Mouse (Mus musculus) 416B (cell line): Measurements from ENCODE around the gene Abcd3.
"Not testable (repeated sequence)": the region's sequence is repeated elsewhere in the genome, so short reads cannot be mapped to it uniquely, and the experiment has no call there.

Experiments used
- DNase-seq: peaks from one replicate; pipeline ENCODE4 v3.0.0; 2011; ENCODE audit warnings: low read depth

Gene Abcd3

DNA sequence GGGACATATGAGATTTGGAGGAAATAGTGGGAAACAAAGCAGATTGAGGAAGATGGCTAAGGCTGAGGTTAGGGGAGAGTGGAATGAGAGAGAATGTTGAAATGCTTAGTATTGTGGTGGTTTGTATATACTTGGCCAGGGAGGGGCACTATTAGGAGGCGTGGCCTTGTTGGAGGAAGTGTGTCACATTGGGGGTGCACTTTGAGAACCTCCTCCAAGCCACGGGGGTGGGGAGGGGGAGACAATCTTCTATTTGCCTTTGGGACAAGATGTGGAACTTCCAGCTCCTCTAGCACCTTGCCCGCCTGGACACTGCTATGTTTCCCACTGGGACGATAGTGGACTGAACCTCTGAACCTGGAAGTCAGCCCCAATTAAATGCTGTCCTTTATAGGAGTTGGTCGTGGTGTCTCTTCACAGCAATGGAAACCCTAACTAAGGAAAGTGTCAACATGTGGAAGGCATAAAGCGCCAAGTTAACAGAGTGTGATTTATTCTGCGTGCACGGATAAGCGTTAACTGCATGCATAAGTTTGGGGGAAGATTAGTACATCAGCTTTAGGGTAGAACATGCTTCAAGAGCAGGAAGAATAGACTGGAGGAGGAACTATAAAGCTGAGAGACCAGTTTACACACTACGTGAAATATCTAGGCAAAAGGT lies 3.8 kb upstream of the Abcd3 start:
- DNase-seq = peak; percentile 39

DNA sequence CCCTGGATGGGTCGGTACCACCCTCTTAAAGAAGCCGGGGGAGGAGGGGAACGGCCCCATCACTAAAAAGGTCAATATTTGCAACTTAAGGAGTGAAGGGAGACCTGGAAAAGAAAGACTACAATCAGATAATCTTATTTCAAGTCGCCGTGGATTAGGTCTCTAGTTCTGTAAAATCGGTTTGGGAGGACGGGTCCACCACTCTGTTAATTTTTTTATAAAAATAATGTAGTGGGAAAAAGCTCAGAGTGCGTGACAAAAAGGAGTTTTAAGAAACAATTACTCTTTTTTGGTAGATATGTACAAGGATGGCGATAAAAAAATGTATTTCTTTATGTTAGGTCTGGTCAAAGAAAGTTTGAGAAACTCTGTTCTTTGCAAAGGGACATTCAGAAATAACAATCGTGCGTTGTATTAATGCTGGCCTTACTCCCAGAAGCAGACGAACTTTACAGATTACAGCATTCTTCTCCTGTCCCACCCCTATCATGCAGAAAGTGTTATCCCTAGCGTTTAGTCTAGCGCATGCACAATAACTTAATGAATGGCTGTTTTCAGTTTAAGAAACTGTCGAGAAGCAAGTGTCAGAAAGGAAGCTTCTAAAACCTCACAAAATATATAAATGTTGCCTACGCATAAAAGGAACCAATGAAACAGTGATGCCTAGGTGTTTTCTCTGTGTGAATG lies 590 bp upstream of the Abcd3 start:
- DNase-seq = peak; percentile 14

DNA sequence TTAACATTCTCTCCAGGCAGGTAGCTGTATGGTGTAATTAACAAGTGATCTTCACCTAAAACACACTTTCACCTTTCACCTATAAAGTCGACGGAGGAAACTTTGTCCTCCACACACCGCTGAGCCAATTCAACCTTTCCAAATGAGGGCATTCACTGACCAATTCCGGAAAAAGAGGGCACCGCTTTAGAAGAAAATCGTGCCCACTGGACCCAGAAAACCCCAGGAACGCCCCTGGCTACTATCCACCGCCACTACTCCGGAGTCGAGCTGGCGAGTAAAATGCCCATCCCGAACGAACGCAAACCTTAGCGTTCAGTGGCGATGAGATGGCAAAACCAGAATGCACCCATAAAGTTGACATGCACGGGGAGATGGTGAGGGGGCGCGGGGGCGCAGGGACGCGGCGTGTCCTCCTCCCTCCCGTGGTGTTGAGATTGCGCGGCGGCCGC lies 663 bp downstream of the Abcd3 start:
- DNase-seq = peak; percentile 41

DNA sequence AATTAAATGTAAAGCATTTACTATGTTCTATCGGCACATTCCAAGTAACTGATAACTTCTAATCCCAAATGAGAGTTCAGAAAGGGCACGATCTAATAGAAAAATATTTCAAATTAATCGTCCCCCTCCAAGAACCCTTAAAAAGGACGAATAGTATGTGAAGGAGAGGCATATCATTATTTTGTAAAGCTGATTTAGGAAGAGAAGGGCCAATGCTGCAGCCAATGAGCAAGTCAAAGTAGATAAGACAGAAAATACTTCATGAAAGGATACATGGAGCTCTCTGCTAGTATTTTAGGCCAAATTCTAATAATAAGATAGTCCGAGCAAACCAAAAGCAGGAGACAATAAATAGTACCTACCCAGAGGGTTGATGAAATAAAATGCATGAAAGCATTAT lies 1.3 kb downstream of the Abcd3 start:
- peak; percentile 15 for DNase-seq

DNA sequence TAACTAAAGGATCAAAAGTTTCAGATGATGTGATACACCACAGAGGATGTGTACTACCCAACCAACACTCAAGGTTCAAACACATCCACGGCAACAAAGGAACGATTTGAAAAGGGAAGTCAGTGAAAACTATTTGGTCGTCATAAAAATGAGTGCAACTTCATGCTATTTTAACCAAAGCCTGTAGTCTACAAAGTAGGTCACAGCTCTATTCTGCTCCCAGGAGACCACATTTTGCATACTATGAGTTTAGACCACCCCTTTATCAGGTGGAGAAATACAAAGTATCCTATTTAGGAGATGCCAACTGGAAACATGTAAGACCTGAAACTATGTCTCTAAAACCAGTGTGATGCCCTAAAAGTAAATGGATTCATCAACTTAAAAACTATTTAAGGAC lies 6.9 kb downstream of the Abcd3 start:
- no peak for DNase-seq

DNA sequence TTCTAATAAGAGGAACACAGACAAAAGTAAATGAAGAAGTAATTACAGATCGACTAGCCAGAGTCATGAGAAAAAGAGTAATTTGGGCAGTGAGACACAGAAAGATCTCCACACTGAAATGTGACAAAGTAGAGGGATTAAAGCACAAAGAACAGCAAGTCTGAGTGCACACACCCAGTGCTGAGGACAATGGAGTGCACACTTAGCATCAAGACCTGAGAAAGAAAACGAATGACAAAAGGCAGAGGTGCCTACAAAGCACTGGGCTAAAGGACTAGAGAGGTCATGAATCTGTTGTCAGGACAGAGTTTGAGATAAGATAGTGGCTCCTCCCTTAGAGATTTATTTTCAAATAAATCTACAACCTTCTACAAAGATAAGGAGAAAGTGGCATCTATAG lies 20.9 kb downstream of the Abcd3 start:
- DNase-seq = no peak

DNA sequence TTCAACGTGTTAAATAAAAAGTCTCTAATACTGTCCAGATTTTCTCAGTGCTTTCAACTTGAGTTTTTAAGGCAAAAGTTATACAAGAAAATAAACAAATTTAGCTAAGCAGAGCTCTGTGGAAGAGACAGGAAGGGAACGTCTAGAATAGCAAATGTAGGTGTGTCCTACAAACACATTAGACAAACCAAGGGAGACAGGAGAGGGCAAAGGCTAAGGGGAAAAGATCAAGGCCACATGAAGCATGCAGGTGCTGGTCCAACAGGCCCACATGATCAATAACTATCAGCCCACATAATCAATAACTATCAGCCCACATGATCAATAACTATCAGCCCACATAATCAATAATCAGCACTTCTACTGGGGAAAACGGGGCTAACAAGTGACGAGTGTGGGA lies 22.9 kb downstream of the Abcd3 start:
- no peak for DNase-seq

DNA sequence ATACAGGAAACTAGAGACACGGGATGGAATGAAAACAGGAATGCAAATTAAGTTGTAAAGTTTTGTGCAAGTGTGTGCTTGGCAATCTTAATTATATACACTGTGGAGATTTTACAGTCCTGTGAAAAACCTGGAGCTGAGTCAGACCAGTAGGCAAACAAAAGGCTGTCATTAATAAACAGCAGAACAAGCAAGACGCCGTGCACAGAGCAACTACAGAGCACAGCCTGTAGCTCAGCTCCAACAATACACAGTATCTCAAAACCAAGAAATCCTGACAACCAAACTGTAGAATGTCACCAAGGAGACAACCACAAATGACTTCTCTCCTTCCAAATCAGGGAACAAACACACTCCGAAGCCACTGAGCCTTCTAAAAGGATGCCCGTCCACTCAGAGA lies 24.7 kb downstream of the Abcd3 start:
- no peak for DNase-seq

DNA sequence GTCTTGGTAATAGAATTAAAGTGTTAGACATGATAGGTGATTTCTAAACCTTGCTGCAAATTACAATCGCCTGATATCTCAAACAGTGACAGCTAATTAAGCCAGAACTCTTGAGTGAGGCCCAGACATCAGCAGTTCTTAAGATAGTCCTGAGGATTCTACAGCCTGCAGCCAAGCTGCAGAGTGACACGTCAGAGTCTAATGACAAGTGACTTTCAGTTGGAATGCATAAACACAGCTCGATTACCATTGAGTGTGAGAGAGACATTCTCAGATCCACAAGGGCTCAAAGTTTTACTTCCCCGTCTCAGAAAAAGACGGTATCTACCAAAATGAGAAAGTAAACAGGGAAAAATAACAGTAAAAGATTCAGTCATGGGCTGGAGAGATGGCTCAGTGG lies 25.3 kb downstream of the Abcd3 start:
- no peak for DNase-seq

DNA sequence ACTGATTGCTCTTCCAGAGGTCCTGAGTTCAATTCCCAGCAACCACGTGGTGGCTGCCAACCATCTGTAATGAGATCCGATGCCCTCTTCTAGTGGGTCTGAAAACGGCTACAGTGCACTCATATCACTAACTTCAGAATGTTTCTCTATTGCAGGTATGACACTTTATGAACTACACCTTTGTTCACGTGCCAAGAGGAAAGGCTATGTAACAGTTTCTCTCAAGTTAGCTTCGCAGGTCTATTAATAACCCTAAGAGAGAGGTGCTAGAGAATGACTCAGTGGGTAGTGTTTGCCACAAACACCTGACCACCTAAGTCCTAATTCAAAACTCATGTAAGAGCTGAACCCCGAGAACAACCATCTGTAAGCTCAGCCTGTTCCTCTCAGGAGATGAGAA lies 32.1 kb downstream of the Abcd3 start:
- DNase-seq = no peak

DNA sequence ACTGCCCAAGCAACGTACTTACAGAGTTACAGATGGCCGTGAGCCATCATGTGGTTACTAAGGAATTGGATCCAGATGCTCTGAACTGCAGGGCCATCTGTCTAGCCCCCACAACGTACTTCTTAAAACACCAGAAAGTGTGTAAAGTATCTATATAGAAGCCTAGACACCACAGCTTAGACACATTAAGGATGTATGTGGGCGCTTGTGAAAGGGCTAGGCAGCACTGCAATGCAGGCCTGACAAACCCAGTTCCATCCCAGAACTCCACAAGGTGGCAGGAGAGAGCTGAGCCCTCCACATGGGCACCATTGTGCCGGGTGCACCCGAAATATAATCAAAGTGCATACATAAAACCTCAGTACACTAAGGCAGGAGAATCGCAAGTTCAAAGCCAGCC lies 37.2 kb downstream of the Abcd3 start:
- DNase-seq = peak; percentile 63

DNA sequence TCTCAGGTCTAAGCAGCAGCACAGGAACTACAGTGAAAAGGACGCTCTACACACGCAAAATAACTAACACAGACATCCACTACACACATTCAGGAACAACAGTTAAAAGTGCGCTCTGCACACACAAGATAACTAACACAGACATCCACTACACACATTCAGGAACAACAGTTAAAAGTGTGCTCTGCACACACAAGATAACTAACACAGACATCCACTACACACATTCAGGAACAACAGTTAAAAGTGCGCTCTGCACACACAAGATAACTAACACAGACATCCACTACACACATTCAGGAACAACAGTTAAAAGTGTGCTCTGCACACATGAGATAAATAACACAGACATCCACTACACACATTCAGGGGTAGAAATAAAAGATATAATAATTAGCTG lies 41.8 kb downstream of the Abcd3 start:
- DNase-seq = not testable (repeated sequence)

DNA sequence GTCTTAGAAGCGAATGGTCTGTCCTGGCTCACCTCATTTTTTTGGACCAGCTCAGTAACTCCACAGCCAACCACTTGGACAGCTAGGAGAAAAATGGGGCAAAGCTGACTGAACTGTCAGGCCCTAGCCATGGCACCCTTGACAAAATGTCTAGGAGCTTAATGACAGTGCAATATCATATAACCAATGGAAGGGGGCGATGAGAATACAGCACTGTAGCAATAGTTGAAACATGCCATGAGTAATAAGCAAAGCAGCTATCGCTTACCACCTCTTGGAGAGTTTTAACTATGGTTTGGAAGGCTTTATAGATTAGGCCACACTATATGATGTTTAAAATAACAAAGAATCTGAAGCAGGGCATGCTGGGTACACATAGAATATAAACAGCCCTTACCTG lies 46.3 kb downstream of the Abcd3 start:
- DNase-seq = no peak

DNA sequence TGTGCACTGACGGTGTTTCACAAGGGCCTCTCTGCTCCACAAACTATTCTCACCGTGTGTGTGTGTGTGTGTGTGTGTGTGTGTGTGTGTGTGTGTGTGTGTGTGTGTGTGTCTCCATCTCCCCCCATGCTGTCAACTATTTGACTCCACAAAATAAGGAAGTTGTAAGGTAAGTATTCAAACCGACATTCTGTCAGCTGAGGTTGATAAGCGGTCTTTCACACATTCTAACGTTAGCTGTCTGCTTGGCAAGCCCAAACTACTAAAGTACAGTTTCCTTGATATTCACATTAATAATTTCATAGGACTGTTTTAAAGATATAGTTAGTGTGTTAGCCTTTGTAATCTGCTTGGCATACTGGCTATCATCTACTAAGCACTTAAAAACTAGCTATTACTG lies 48.3 kb downstream of the Abcd3 start:
- DNase-seq = no peak

DNA sequence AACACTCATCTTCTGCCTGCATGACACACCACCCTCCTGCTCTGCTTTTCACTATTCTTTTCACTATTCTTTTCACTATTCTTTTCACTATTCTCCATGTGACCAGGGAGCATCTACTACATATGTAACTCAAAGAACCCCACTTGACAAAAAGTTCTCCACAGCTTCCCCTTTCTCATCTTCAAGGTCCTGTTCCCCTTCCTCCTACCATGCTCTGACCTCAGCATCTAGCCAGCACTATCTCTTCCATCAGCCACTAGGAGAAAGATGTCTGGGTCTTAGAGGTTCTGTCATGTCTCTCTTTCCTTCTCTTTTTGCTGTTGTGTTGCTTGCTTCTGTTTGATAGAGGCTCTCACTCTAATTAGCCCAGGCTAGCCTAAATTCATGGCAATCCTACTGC lies 49.1 kb downstream of the Abcd3 start:
- peak; percentile 22 for DNase-seq

DNA sequence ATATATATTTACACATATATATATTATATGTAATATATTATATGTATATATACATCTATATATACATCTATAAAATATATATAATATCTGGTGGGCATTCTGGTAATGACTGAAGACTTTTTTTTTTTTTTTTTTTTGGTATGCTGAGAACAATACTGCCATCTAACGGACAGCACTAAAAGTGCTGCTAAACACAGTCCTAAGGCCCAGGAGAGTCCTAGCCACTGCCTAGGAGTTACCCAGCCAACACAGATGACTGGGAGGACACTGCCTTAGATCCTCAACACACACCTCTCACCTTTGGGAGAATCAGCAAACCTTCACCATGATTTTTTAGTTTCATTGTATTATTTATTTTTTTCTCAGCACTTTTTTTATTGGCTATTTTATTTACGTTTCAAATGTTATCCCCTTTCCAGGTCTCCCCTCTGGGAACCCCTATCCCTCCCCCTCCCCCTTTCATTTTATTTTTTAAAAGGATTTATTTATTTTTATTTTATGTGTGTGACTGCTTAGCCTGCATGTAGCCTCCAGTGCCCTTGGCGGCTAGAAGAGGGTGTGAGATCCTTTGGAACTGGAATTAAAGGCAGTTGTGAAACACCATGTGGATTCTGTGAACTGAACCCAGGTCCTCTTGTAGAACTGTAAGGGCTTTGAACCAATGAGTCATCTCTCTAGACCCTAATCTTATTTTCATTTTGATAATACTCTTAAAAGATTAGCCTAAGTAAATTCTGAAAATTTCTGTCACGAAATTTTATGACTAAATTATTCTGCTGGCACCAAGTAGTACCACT lies 52.8 kb downstream of the Abcd3 start:
- DNase-seq = peak; percentile 43

DNA sequence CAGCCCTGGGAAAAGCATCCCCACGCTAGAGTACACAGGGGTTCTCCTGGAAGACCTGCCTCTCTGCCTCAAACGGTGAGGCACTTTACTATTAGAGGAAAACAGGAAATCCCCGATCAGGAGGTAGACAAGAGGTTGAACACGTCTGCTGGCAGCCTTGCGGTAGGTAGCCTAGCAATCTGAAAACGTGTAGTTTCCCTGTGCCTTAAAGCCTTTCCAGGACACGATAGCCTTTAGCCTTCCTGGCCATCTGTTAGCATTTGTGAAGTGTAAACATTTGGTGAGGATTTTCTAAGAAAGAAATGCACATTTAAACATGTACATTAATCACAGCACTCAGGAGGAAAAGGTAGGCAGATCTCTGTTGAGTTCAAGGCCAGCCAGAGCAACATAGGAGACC lies 56.7 kb downstream of the Abcd3 start:
- no peak for DNase-seq

DNA sequence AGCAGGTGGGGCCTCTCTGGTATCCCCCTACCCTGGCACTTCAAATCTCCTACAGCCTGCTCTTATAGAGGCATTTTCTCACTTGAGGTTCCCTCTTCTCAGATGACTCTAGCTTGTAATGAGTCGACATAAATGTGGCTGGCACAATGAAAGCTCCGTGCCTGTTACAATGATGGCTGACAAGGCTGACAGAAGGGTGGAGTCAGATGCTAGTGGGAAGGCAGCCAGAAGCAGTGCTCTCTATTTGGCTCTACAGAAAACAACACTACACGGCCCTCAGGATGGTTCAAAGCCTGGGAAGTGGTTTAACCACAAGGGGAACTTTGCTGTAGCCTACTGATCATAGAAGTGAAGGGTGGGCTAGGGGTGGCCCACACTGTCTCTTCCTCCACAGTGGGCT lies 60.0 kb downstream of the Abcd3 start:
- peak; percentile 52 for DNase-seq

DNA sequence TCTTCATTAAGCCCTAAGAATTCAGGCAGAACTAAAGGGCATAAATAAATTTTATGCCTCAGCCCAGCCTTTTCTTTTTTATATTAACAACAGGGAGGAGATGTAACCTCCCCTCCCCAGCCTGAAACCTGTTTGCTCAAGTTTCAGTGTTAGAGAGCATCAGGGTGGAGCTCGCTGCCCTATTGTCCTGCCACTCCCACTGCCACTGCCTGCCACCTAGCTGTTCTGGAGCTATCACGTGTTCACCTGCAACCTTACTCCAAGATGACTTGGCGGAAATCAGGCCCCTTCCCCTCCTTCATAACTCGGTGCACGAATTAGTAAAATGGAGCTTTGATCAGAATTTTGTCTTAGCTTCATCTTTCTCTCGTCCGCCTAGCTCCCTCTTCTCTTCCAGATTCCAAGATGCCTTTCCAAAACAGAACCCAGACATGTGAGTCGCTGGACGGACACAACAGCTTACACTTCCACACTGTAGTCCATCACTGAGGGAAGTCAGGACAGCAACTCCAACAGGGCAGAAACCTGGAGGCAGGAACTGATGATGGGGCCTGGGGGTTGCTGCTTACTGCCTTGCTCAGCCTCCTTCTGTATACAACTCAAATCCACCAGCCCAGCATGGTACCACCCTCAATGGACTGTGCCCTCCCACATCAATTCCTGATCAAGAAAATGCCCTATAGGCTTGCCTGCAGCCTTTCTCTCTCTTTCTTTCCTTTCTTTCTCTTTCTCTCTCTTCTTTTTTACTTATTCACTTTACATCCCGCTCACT lies 60.6 kb downstream of the Abcd3 start:
- DNase-seq = not testable (repeated sequence)

DNA sequence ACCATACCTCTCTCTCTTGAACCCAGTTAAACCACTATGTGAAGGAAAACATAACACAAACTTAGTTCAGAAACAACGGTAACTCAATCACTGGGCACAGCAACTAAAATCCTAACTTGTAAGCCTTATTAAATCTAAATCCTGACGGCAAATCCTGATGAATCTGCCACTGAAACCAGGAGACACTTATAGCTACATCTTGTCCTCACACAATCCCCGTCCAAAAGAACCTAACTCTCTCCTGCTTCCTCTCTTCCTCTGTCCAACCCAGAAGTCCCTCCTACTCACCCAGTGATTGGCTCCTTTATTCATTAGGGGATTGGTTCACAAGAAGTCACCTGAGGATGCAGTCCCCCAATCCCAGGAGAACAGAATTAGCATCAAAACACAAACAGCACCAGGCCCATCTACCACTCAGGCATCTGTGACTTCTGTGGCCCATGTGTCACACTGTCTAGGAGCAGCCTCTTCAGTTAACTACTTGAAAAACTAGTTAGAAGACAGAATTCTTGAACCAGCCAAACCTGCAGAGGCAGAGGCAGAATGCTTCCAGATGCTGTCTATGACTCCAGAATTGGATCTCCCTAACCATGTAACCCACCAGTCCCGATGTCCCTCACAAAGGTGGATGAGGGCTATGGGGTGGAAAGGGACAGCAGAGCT lies 73.8 kb downstream of the Abcd3 start:
- not testable (repeated sequence) for DNase-seq

DNA sequence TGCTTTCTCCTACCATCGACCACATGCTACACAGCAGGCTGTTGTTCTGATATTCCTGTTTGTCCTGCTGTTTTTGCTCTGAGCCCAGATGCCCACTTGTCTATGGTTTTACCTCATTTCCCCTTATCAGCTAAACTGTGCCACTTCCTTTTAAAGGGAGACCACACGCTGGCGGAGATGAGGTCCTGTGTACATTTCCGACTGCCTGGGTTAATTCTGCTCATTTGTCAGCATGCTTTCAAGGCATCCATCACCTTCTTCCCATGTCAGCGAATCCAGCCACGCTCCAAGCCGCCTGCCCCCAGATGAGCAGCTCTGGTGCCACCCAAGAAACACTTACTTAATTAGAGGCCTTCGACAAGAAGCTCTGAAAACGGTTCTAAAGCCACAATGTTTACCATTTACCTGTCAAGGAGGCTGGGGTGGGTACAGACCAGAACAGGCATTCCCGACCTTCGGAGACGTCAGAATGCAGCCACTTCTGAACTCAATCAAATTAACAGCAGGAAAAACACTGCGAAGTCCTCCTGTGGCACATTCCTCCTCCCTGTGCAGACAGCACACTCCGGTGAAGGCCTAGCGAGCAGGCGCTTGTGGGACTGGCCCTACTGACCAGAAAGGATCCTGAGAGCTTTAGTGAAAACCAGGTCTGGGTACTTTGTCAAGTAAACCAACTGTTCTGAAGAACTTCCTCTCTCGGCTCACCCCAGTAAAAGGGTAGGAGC lies 75.5 kb downstream of the Abcd3 start:
- peak; percentile 63 for DNase-seq
